Mouse (Mus musculus): ENCODE data around the gene Sec14l4. TPM values are rescaled to one million over a fixed set of nuclear protein-coding genes. Genes with fewer than 3 reads are reported as not detected.

The Sec14l4 gene
- total RNA-seq, 2 experiments from 2014 or later: not detected

DNA sequence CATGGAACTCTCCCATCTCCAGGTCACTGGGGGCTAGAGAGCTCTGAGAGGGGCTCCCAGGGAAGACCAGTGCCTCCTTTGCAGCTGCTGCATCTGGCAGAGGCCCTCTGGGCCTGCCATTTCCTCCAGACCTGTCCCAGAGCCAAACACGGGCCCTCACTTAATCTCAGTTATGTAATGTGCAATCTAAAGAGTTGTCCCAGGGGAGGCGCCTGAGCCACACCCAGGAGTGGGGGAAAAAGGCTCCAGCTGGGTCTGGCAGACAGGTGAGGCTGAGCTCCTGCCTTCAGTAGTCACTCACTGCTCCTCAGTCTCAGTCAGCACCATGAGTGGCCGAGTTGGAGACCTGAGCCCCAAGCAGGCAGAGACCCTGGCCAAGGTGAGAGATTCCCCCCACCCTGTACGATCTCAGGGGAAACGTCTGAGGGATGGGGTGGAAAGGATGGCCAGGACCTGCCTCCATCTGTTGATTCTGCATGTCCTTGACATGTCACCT, 33.4 kb downstream of the Sec14l4 start, which contains the start of gene Sec14l3:
Gene Sec14l3 (plus strand): TSS at position 215 of the 496 bp plus-strand sequence.
- Histone ChIP-seq H3K4me3 (no peak within 1 kb of the TSS), H3K27ac (no peak within 1 kb of the TSS)
- TF ChIP-seq CTCF (IDR thresholded peaks at IDR 0.05): no peak
- DNase-seq: no peak
- intact Hi-C loops (cut with DNase I): no loop called here

GRCm38 (mm10) chr11:4069664-4070063, 38.4 kb downstream of the Sec14l4 start:
- DNase-seq: no peak
- Histone ChIP-seq H3K27ac (no peak overlapping the region), H3K4me3 (no peak overlapping the region)
- no peak for TF ChIP-seq CTCF (IDR thresholded peaks at IDR 0.05)
- intact Hi-C loops (cut with DNase I): no loop called here

DNA sequence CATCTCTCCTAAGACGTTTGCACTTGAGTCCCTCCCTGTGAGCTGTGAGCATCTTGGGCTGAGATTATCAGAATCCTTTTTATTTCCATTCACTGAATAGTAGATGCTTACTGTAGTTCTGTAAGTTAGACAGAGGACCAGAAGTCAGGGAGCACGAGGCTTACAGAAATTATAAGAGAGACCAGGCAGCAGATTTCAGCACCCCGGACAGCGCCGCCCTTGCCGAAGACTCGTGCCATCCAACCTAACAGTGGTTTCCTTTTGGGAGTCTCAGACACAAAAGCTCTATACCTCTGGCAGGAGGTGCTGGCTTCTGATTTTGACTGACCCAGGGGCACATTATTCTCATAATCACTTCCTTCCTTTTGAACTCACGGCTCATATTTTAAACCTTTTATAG, 45.4 kb downstream of the Sec14l4 start:
- DNase-seq: peak; percentile 34
- Histone ChIP-seq H3K27ac (no peak overlapping the region), H3K4me3 (no peak overlapping the region)
- no peak for TF ChIP-seq CTCF (IDR thresholded peaks at IDR 0.05)
- intact Hi-C loops (cut with DNase I): no loop called here

DNA sequence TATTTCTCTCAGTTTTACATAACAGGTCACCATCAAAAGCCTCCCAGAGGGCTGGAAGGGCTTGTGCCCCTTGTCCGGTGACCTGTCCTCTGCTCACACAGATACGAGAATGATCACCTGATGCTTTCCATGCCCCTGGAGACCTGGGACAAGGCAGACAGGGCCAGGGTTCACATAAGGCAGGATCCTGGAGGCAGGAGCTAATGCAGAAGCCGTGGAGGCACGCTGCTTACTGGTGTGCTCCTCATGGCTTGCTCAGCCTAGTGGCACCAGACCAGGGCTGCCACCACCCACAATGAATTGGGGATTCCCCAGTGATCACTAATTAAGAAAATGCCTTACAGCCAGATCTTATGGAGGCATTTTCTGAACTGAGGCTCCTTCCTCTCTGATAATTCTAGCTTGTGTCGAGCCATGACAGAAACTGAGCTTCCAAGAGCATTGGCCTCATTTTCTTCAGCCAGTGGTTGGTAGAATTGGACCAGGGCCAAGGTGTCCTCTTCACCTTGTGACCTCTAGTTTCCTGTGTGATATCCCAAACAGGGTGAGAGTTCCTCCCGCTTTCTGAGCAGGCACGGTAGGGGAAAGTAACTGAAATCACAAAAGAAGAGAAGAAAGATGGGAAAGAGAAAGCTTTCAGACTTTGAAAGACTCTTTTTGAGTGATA, 47.1 kb downstream of the Sec14l4 start:
- TF ChIP-seq CTCF (IDR thresholded peaks at IDR 0.05): no peak
- no peak for DNase-seq
- Histone ChIP-seq H3K27ac (no peak overlapping the region), H3K4me3 (no peak overlapping the region)
- intact Hi-C loops (cut with DNase I): no loop called here

DNA sequence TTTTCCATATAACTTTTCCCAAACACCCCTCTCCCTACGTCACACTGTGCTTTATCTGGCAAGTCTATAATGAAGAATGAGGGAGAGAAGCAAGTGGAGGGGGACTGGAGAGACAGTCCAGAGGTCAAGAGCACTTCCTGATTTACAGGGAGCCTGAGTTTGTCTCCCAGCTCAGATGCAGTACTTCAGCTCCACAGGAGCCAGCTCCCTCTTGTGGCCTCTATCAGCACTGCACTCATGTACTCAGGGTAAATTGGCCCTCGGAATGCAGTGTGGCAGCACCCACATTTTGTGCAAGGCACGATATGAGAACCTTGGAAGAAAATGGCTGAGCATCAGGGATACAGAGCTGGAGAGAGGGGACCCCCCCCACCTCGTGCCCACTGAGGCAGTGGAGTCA, 49.0 kb downstream of the Sec14l4 start:
- peak; percentile 80 for TF ChIP-seq CTCF (IDR thresholded peaks at IDR 0.05)
- peak; percentile 57 for DNase-seq
- Histone ChIP-seq H3K4me3 (no peak overlapping the region), H3K27ac (no peak overlapping the region)
- intact Hi-C loops (cut with DNase I): no loop called here

GRCm38 (mm10) chr11:4083316-4084078, 52.2 kb downstream of the Sec14l4 start:
- peak; percentile 88 for TF ChIP-seq CTCF (IDR thresholded peaks at IDR 0.05)
- Histone ChIP-seq H3K27ac (no peak overlapping the region), H3K4me3 (no peak overlapping the region)
- intact Hi-C loops (cut with DNase I): loop anchor here (1.0 to 2.0 kb wide), 2 partner anchors 29 to 82 kb away; no protein-coding TSS in a partner anchor
- peak; percentile 42 for DNase-seq

- H3K4me3 ChIP-seq: no peak overlapping the region
- no peak for TF ChIP-seq CTCF (IDR thresholded peaks at IDR 0.05)
- no peak overlapping the region for H3K27ac ChIP-seq
- intact Hi-C loops (cut with DNase I): no loop called here
- DNase-seq: no peak
Observed at GRCm38 (mm10) chr11:4086246-4086645, 55.0 kb downstream of the Sec14l4 start.

DNA sequence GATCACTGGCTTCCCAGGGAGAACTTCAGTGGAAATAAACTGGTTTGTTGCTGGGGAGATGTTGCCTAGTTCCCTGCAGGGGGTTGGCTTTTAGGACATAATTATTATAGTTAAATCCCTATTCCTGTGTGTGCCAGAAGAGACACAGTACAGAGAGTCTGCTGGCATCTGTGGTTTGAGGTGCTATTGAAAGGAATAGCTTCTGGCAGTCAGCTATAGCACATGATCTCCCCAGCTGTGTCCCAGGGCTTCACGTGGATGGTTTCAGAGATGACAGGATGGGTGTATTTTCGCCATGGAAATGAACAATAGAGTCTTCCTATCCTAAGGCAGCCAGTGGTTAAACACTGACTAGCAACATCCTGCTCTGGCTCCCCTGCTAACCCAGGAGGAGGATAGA, 56.0 kb downstream of the Sec14l4 start:
- Histone ChIP-seq H3K27ac (no peak overlapping the region), H3K4me3 (no peak overlapping the region)
- no peak for DNase-seq
- intact Hi-C loops (cut with DNase I): no loop called here
- TF ChIP-seq CTCF (IDR thresholded peaks at IDR 0.05): no peak

DNA sequence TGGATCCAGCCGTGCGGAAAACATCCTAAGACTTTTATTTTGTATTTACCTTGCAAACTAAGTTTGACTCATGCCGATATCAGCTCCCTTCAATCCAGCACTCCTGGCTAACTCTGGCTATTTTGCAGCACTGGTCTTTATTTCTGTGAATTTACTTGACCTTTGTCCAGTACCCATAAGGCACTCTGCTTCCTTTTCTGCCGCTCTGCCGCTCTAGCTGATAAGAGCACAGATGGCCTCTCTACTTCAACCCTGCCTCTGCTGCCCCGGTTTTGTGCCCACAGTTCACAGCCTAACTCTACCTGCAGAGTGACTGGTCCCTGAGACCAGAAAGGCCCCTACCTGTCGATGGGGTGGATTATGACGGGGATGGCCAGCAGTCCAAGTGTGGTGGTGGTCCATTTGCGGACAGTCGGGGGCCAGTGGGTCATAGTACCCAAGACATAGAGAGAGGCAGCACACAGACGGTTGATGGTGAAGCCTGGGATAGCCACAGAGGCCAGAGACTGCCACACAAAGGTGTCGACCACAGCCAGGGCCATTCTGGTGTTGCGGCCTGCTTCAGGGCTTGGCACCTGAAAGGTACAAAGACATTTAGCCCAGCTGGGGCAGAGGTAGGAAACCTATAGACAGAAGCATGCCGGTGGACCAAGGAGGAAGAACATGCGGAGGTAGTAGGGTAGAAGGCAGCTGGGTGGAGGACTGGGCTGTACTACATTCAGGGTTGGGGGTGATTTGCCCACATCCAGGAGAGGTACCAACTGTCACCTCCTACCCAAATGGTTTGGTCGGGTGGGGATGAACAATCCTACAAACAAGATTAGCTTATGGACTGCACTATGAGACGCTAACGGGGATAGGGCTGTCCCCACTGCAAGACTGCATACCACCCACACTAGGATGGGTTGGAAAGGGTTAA, 62.5 kb downstream of the Sec14l4 start:
- intact Hi-C loops (cut with DNase I): loop anchor here (2.0 to 10.0 kb wide), 2 partner anchors 29 to 751 kb away; partner anchors contain the start of genes Nf2 and Sec14l2
- Histone ChIP-seq H3K4me3 (peak overlapping the region; percentile 83; the same call in 1 of the 2 replicates), H3K27ac (peak overlapping the region; percentile 87; the same call in 1 of the 2 replicates)
- no peak for TF ChIP-seq CTCF (IDR thresholded peaks at IDR 0.05)
- DNase-seq: no peak

DNA sequence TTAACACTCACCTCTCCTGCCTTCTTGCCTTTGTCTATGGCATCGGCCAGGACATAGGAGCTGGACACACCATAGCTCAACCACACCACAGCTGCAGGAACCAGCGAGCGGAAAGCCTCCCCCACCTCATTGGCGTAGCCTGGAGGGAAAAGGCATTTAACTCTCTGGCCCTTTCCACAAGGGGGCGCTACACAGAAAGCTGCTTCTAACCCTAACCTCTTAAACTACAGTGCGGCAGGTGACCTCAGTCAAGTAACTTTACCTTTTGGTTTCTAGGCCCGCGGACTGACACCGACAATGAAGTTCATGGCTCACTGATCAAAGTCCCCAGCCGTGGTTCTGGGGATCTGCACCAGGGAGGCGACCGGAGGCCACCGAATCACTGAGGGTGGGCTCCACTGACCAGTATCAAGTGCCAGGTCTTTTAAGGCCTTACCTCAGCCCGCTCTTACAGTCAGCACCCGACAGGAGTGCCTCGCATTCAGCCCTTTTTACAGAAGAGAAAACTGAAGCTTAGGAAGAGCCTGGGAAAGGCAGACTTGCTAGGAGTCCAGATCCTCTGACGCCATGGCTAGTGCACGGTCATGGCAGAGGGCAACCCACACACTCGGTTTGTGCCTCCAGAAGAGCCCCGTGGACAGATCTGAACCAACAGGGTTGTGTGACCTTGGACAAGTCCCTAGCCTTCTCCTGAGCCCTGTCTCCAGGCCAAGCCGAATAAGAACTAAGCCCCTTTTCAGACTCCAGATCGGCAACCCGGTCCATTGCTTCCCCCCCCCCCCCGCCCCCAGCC, 63.3 kb downstream of the Sec14l4 start:
- intact Hi-C loops (cut with DNase I): loop anchor here (2.0 to 10.0 kb wide), 2 partner anchors 28 to 750 kb away; partner anchors contain the start of genes Nf2 and Sec14l2
- peak; percentile 81 for TF ChIP-seq CTCF (IDR thresholded peaks at IDR 0.05)
- peak overlapping the region; percentile 83 for H3K4me3 ChIP-seq
- H3K27ac ChIP-seq: peak overlapping the region; percentile 87
- peak; percentile 78 for DNase-seq
